Comparison of ENCODE assay signal across 27 mouse cellular contexts in genomic region chrX:153381753-153382152, GRCm38 (mm10).
A peak's percentile ranks its signal among the peaks of the same experiment; 100 is the strongest.
DNase-seq lines count a peak whose midpoint lies in the region; ATAC-seq and TF ChIP-seq lines count a peak whose summit lies in the region.
"Had no signal": no experiment of that assay in that cellular context is flagged by ENCODE, and none has a peak within 500 bp of the region (broad histone marks: within the 10 kb centered on the region; RNA-seq: fewer than 3 reads in every experiment).

No protein-coding gene starts in this region.

- peak; percentile 17 for DNase-seq in CD4-positive, CD25-positive, alpha-beta regulatory T cell, adult 2 months (ENCODE audit: low read depth, low spot score)
- DNase-seq in MEL (ENCODE audit: low read depth, low spot score): peak; percentile 57
- DNase-seq in brain, embryonic 14.5 days (ENCODE audit: low read depth): peak; percentile 3
- peak; percentile 27 for DNase-seq in naive thymus-derived CD4-positive, alpha-beta T cell, adult 2 months (ENCODE audit: low read depth)
- DNase-seq in thymus, adult 2 months: no peak
- DNase-seq in left cerebral cortex, postnatal 14 days (ENCODE audit: low spot score in 2 of 2): no peak
- DNase-seq: adrenal gland, postnatal 10 days; B cell, adult 2 months; cerebellum, adult 9-11 months; gastrocnemius, adult 2 months; heart, postnatal 4 days; kidney, adult 8-10 months; kidney, postnatal 10 days; liver; lung, postnatal 36 days had no signal

- TF ChIP-seq RAD21 in MEL (IDR thresholded peaks at IDR 0.05; ENCODE audit: low read depth, low read length): no peak

- TF ChIP-seq POLR2A in MEL (IDR thresholded peaks at IDR 0.05; ENCODE audit: control insufficient read depth in 1 of 2, insufficient read depth in 1 of 2, low read depth in 1 of 2, low read length in 2 of 2, poor library complexity in 1 of 2): no peak
- no peak for TF ChIP-seq POLR2A in brain, embryonic 14.5 days (IDR thresholded peaks at IDR 0.05; ENCODE audit: borderline replicate concordance, extremely low read depth, insufficient read depth, insufficient read length, poor library complexity, severe bottlenecking)
- TF ChIP-seq POLR2A in thymus, adult 2 months (IDR thresholded peaks at IDR 0.05; ENCODE audit: control insufficient read depth, extremely low read depth, insufficient read depth, low read length, poor library complexity): no peak

- TF ChIP-seq EP300 in MEL (IDR thresholded peaks at IDR 0.05; ENCODE audit: low read depth in 1 of 2, low read length in 2 of 2): no peak

- no peaks in the 10 kb centered on the region for H3K36me3 ChIP-seq in MEL (ENCODE audit: control insufficient read depth in 1 of 2, insufficient read depth in 2 of 2, low read length in 2 of 2)
- H3K36me3 ChIP-seq in thymus, adult 2 months (ENCODE audit: control insufficient read depth, insufficient read depth, low read length): no peaks in the 10 kb centered on the region
- H3K36me3 ChIP-seq: forebrain, embryonic 10.5 days; G1E; heart, embryonic 15.5 days; intestine, embryonic 15.5 days; limb, embryonic 10.5 days; liver, embryonic 15.5 days; lung, embryonic 15.5 days; midbrain, embryonic 10.5 days had no signal

- no peak for ATAC-seq in monocyte, adult 5-6 weeks (replicated peaks; ENCODE audit: insufficient number of reproducible peaks, low FRiP score, low TSS enrichment, poor library complexity, severe bottlenecking)
- ATAC-seq: intestine, embryonic 15.5 days; midbrain, embryonic 16.5 days had no signal

- no peaks in the 10 kb centered on the region for H3K79me2 ChIP-seq in MEL (ENCODE audit: control insufficient read depth, insufficient read depth, low read length, poor library complexity)

- no peak overlapping the region for H3K4me3 ChIP-seq in MEL (ENCODE audit: control insufficient read depth in 1 of 2, insufficient read depth in 1 of 2, low read depth in 2 of 2, low read length in 2 of 2)
- H3K4me3 ChIP-seq in thymus, adult 2 months (ENCODE audit: control insufficient read depth, insufficient read depth, low read length): no peak overlapping the region
- H3K4me3 ChIP-seq: forebrain, embryonic 10.5 days; gastrocnemius, adult 2 months; heart, embryonic 15.5 days; intestine, embryonic 15.5 days; left cerebral cortex, adult 2 months; limb, embryonic 10.5 days; liver, embryonic 15.5 days; lung, embryonic 15.5 days; midbrain, embryonic 10.5 days had no signal

- H3K27me3 ChIP-seq in MEL (ENCODE audit: control insufficient read depth in 1 of 2, insufficient read depth in 2 of 2, low read length in 2 of 2): no peaks in the 10 kb centered on the region
- H3K27me3 ChIP-seq in thymus, adult 2 months (ENCODE audit: control insufficient read depth, insufficient read depth, low read length): no peaks in the 10 kb centered on the region
- H3K27me3 ChIP-seq: heart, embryonic 15.5 days; intestine, embryonic 15.5 days; liver, embryonic 15.5 days; lung, embryonic 15.5 days had no signal

- intact Hi-C loops in left cerebral cortex, postnatal 14 days (cut with DNase I): no loop called here

- H3K27ac ChIP-seq in MEL (ENCODE audit: control insufficient read depth, low read depth, low read length): no peak overlapping the region
- H3K27ac ChIP-seq in thymus, adult 2 months (ENCODE audit: control insufficient read depth, insufficient read depth, low read length): no peak overlapping the region
- H3K27ac ChIP-seq: forebrain, embryonic 10.5 days; gastrocnemius, adult 2 months; heart, embryonic 15.5 days; hindbrain, embryonic 14.5 days; intestine, embryonic 15.5 days; left cerebral cortex, adult 2 months; limb, embryonic 10.5 days; liver, embryonic 15.5 days; lung, embryonic 15.5 days; midbrain, embryonic 10.5 days had no signal

- H3K9ac ChIP-seq in MEL (ENCODE audit: control insufficient read depth, low read depth, low read length, poor library complexity, severe bottlenecking): no peak overlapping the region
- H3K9ac ChIP-seq: heart, embryonic 15.5 days; hindbrain, embryonic 14.5 days; intestine, embryonic 15.5 days; liver, embryonic 15.5 days; lung, embryonic 15.5 days had no signal

- H3K4me1 ChIP-seq in MEL (ENCODE audit: control insufficient read depth in 1 of 2, insufficient read depth in 2 of 2, low read length in 2 of 2): no peaks in the 10 kb centered on the region
- no peaks in the 10 kb centered on the region for H3K4me1 ChIP-seq in thymus, adult 2 months (replicated peaks; ENCODE audit: control insufficient read depth, insufficient read depth, low read length)
- H3K4me1 ChIP-seq: forebrain, embryonic 10.5 days; heart, embryonic 15.5 days; intestine, embryonic 15.5 days; limb, embryonic 10.5 days; liver, embryonic 15.5 days; lung, embryonic 15.5 days had no signal

- WGBS in thymus, adult 2 months: 54% methylated on average over 3 of the region's 3 CpGs

- no peak for TF ChIP-seq CTCF in MEL (IDR thresholded peaks at IDR 0.05 in 2 of 3, conservative IDR thresholded peaks at IDR 0.05 in 1 of 3; ENCODE audit: control insufficient read depth in 1 of 3, insufficient read depth in 1 of 3, low read depth in 2 of 3, low read length in 3 of 3, poor library complexity in 1 of 3, severe bottlenecking in 1 of 3)
- no peak for TF ChIP-seq CTCF in brain, embryonic 14.5 days (IDR thresholded peaks at IDR 0.05; ENCODE audit: borderline replicate concordance, extremely low read depth, insufficient read depth, insufficient read length)
- no peak for TF ChIP-seq CTCF in thymus, adult 2 months (IDR thresholded peaks at IDR 0.05; ENCODE audit: borderline replicate concordance, control insufficient read depth, extremely low read depth, insufficient read depth, low read length, poor library complexity)

- H3K9me3 ChIP-seq in MEL (replicated peaks; ENCODE audit: insufficient read depth, low read length): no peaks in the 10 kb centered on the region
- H3K9me3 ChIP-seq: forebrain, embryonic 10.5 days; G1E; heart, embryonic 15.5 days; intestine, embryonic 15.5 days; limb, embryonic 10.5 days; liver, embryonic 15.5 days; lung, embryonic 15.5 days; midbrain, embryonic 10.5 days had no signal

TF ChIP-seq in MEL, 35 proteins besides CTCF, POLR2A, EP300 and RAD21:
- TF ChIP-seq JUND (IDR thresholded peaks at IDR 0.05; ENCODE audit: low read depth, low read length) (no peak), RCOR1 (IDR thresholded peaks at IDR 0.05; ENCODE audit: low read depth, low read length) (no peak), SMC3 (IDR thresholded peaks at IDR 0.05; ENCODE audit: low read depth, low read length) (no peak), ZMIZ1 (IDR thresholded peaks at IDR 0.05; ENCODE audit: low read depth, low read length) (no peak), E2F4 (IDR thresholded peaks at IDR 0.05; ENCODE audit: borderline replicate concordance, low read depth, low read length) (no peak), NELFE (IDR thresholded peaks at IDR 0.05; ENCODE audit: low read depth, low read length) (no peak), POLR2AphosphoS2 (IDR thresholded peaks at IDR 0.05; ENCODE audit: low read length) (no peak), USF1 (IDR thresholded peaks at IDR 0.05; ENCODE audit: low read depth, low read length) (no peak)

Comparison
In these comparisons a context has a peak if more than half of its experiments do, and no peak if none do; other contexts are left out.
1. DNase-seq: peak in CD4-positive, CD25-positive, alpha-beta regulatory T cell, adult 2 months (single experiment), MEL (single experiment), brain, embryonic 14.5 days (single experiment) and naive thymus-derived CD4-positive, alpha-beta T cell, adult 2 months (single experiment); none in thymus, adult 2 months (single experiment) and left cerebral cortex, postnatal 14 days (0 of 2).